Mouse (Mus musculus): Measurements from ENCODE around the gene Itpr3. TPM values are rescaled to one million over a fixed set of nuclear protein-coding genes. Genes with fewer than 3 reads are reported as not detected.

Gene Itpr3
- 47.8 and 55.5 TPM in 2 replicates for polyA plus RNA-seq (2012; rRNA removed)

GRCm38 (mm10) chr17:27056812-27057516 is at the start of gene Itpr3:
Gene Itpr3 (plus strand): TSS chr17:27057304.

DNA sequence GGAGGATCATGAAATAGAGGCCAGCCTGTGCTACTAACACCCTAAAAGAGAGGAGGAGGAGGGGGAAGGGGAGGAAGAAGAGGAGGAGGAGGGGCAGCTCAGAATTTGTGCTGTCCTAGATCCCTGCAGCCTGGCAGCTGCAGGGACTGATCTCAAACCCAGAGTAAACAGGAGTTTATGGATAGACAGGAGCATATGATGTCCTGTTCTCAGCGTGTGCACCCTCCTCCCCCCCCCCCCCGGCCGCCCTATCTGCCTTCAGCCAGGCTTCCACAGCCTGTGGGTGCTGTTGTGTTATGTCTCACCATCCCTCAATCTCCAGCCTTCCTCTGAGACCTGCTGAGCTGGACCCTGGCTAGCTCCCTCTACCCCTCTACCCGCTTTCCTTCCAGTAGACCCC is 28.2 kb upstream of the Itpr3 start, which contains the start of gene Bak1:
Gene Bak1 (minus strand): TSS at position 101 of the 400 bp plus-strand sequence.

DNA sequence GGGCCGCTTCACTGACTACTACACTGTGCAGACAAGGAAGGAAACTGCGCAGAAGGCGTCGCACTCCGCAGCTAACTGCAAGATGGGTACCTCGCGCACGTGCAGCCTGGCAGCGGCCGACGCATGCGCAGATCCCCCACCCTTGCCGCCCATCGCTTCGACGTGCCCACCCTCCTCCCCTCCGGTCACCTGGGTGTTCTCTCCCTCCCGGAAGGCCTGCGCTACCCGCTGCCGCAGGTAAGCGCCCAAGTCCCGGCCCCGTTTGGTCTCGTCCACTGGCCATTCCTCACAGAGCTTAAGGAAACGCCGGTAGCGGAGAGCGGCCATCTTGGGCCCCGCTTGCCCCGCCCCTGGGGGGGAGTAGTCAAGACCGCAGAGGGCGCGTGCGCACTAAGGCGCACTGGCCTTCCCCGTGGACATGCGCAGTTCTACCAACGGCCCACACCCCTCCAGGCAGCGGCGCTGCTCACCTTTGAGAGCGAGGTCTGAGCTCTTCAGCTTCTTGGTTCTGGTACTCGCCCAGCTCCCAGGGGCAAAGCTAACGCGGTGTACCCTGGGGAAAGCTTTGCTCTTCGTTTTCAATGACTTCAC is 76.5 kb downstream of the Itpr3 start, which contains the start of gene Uqcc2:
Gene Uqcc2 (minus strand): TSS at position 366 of the 591 bp plus-strand sequence.

GRCm38 (mm10) chr17:27167545-27167944 is 110.4 kb downstream of the Itpr3 start, which contains the start of gene Ip6k3:
Gene Ip6k3 (minus strand): TSS chr17:27167795.

Other genes starting within 250 kb of the Itpr3 start
- not detected in 2 replicates for gene Nkx2-5, start 212.3 kb upstream of the Itpr3 start, polyA plus RNA-seq (2012; rRNA removed)
- gene Kifc5b, start 140.2 kb upstream of the Itpr3 start, polyA plus RNA-seq (2012; rRNA removed): 5.6 and 6.3 TPM in 2 replicates
- gene Phf1, start 124.3 kb upstream of the Itpr3 start, polyA plus RNA-seq (2012; rRNA removed): 75.6 and 81.1 TPM in 2 replicates
- gene Cuta, start 117.7 kb upstream of the Itpr3 start, polyA plus RNA-seq (2012; rRNA removed): 182 and 220 TPM in 2 replicates
- gene Syngap1, start 116.1 kb upstream of the Itpr3 start, polyA plus RNA-seq (2012; rRNA removed): 19.1 and 20.7 TPM in 2 replicates
- gene Zbtb9, start 84.1 kb upstream of the Itpr3 start, polyA plus RNA-seq (2012; rRNA removed): 9.5 and 13.4 TPM in 2 replicates
- gene Bak1, start 28.3 kb upstream of the Itpr3 start, polyA plus RNA-seq (2012; rRNA removed): 126 and 178 TPM in 2 replicates
- 96.2 and 150 TPM in 2 replicates for gene Uqcc2, start 76.6 kb downstream of the Itpr3 start, polyA plus RNA-seq (2012; rRNA removed)
- gene Ip6k3, start 110.5 kb downstream of the Itpr3 start, polyA plus RNA-seq (2012; rRNA removed): 0.19 and 0.38 TPM in 2 replicates
- 131 and 146 TPM in 2 replicates for gene Lemd2, start 147.2 kb downstream of the Itpr3 start, polyA plus RNA-seq (2012; rRNA removed)